Mouse (Mus musculus) G1E (cell line): Measurements from ENCODE around the gene Vmn1r91.
"Not testable (repeated sequence)": the region's sequence is repeated elsewhere in the genome, so short reads cannot be mapped to it uniquely, and the experiment has no call there.

Experiments used
- CTCF ChIP-seq: IDR thresholded peaks from 2 replicates; pipeline ENCODE4 v1.5.1; 2012; ENCODE audit warnings: low read depth, low read length, inconsistent platforms, mixed read lengths
- GATA1 ChIP-seq: IDR thresholded peaks from 2 replicates; pipeline ENCODE4 v1.6.1; 2012; ENCODE audit warnings: borderline replicate concordance, low read length, inconsistent platforms, mixed read lengths
- TAL1 ChIP-seq: conservative IDR thresholded peaks from 2 replicates; pipeline ENCODE4 v1.6.1; 2012; ENCODE audit warnings: low read depth, low read length, inconsistent platforms, mixed read lengths

- TF ChIP-seq CTCF, TAL1, GATA1: not testable (repeated sequence)
Measured at GRCm38 (mm10) chr7:20064100-20064499, 35.4 kb upstream of the Vmn1r91 start.
